Mouse (Mus musculus): Measurements from ENCODE around the gene Zfand4.
"Not testable (repeated sequence)": the region's sequence is repeated elsewhere in the genome, so short reads cannot be mapped to it uniquely, and the experiment has no call there.

Gene Zfand4

DNA sequence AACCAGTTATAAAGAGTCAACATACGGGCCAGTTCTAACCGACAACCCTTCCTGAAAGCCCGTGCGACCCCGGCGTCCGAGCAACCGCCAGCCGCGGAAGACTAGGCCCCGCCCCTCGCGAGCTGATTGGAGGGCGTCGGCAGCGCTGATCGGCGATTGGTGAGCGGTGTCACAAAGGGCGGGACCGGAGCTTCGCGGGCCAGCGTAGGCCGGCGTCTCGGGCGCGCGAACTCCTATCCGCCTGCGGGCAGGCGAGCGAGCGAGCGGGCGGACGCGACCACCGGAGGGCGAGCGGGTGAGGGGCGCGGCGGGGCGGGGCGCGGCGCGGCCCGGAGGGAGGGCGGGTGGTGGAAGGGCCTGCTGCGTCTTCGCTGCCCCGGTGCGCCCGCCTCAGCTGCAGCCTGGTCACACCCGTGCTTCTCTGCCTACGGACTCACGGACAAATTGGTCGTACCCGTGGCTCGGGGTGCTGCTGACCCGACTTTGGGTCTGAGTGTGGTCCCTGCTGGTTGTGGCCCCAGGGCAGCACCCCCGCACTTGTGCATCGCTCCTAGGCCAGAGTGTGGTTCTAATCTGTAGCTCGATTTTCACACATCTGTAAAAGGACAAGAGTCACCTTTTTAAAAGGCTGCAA lies at the start of gene Zfand4:
Zfand4 (plus strand) TSS at position 205 of the 634 bp plus-strand sequence.
- in situ Hi-C loops (cut with MboI, MseI) = no loop called here

DNA sequence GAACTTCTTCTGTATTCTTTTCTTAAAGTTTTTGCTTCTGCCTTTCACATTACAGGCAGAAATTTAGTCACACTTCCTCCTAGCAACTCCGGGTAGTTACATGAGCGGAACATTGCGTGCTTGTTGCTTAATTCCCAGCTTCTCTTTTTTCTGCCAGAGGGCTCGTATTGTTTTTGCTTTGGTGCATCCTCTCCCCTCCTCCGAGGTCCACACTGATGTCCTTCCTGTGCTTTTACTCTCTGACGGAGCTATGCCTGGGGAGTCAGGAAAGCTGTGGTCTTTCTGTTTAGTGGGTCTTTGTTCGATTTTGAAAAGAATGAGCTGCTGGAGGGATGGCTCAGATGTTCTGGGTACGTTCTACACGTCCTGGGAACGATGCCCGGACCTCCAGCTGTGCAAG lies 36.3 kb upstream of the Zfand4 start:
- in situ Hi-C loops (cut with MboI, MseI) = no loop called here

DNA sequence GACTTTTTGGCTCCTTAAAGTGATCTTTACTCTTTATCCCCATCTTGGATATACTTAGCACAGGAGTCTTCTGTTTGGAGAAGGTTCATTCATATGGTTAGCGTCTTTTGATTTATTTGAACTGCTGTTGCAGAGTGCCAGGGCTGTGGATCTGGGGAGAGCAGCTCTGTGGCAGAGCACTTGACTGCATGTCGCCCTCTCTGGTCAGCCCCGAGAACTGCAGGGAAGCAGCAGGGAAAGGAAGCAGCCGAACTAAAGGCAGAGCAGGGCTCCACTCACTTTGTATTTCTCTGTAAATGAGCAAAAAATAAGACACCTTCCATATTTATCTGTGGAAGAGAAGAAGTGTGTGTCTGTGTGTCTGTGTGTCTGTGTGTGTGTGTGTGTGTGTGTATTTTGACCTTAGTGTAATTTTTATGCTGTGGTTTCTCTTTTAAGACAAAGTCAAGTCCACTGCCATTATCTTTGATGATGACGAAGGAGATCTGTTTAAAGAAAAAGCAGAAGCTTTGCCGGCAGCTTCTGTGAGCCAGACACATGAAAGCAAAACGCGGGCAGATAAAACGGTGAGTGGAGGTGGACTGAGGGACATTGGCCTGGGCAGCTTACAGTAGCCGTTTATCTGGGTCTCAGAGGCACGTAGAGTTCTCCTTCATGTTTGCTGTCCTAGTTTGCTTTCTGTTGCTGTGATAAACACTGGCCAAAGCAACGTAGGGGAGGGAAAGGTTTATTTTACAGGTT lies 35.1 kb upstream of the Zfand4 start:
- in situ Hi-C loops (cut with MboI, MseI) = no loop called here

DNA sequence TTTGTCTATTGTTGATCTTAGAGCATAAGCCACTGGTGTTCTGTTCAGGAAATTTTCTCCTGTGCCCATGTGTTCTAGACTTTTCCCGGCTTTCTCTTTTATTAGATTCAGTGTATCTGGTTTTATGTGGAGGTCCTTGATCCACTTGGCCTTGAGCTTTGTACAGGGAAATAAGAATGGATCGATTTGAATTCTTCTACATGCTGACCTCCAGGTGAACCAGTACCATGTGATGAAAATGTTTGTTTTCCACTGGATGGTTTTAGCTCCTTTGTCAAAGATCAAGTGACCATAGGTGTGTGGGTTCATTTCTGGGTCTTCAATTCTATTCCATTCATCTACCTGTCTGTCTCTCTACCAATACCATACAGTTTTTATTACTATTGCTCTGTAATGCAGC lies 29.2 kb upstream of the Zfand4 start:
- in situ Hi-C loops (cut with MboI, MseI) = not testable (repeated sequence)

DNA sequence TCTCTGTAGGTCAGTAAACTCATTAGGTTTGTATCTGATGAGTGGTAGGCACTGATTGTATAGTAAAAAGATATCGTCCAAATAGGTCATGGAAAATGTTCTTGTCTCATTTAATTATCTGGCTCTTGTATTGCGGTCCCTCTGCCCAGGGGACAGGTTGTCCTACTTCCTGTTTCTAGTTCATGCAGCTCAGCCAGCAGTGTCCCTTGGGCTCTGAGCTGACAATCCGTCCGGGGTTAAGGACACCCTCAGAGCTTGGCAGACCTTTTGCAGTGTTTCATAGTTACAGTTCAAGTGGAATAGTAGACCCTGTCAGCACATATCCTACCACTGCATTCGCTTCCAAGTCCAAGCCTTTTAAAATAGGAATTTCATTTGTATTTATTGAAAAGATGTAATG lies 28.7 kb upstream of the Zfand4 start:
- in situ Hi-C loops (cut with MboI, MseI) = no loop called here

DNA sequence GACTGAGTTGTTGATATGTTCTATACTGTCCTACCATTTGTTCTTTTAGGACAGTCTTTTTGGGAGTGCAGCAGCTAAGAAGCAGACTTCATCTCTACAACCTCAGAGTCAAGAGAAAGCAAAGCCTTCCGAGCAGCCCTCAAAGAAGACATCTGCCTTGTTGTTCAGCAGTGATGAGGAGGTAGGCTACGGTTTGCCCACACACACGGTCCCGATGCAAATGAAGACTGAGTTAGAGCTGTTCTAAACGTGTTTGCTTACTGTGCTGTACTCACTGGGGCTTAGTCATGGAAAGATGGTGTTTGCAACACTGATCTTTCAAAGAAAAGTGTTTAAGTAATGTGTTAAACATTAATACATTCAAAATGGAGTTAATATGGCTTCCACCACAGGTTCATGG lies 25.9 kb upstream of the Zfand4 start:
- in situ Hi-C loops (cut with MboI, MseI) = no loop called here

DNA sequence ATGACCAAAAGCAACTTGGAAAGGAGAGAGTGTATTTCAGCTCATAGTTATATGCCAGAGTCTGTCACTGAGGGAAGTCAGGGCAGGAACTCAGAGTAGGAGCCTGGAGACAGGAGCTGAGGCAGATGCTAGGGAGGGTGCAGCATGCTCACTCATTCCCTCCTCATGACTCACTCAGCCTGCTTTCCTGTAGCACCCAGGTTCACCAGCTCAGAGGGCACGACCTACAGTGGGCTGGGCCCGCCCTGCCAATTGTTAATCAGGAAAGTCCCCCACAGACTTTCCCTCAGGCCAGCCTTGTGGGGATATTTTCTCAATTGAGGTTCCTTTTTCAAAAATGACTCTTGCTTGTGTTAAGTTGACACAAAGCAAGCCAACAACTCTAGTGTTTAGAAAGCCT lies 23.7 kb upstream of the Zfand4 start:
- in situ Hi-C loops (cut with MboI, MseI) = no loop called here

DNA sequence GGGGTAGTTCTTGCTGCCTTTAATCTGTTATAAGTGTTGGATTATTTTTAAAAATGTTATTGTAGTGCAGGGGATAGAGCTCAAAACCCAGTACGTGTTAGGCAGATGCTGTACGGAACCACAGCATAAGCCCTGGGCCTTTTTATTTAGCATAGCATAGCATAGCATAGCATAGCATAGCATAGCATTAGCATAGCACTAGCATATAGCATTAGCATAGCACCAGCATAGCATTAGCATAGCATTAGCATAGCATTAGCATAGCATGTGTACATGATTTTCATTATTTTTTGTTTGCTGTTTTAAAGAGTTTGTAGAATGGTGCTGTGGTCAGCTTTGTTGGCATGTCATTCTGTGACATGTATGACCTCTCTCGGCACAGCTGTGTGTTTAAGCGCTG lies 4.4 kb upstream of the Zfand4 start:
- in situ Hi-C loops (cut with MboI, MseI) = no loop called here

DNA sequence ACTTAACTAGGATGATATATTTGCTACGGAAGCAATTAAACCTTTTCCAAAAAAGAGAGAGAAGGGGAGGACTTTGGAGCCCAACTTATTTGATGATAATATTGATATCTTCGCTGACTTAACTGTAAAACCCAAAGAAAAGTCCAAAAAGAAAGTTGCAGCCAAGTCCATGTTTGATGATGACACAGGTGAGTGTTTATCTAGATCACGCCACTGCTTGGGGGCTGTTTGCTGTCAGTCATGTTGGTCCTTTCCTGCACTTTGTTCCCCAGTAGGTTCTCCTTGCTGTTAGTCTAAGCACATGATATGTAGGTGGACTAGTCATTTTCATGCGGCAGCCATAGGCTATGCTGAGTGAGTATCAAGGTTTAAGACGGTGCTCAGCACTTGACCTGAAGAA lies 3.5 kb upstream of the Zfand4 start:
- in situ Hi-C loops (cut with MboI, MseI) = no loop called here

DNA sequence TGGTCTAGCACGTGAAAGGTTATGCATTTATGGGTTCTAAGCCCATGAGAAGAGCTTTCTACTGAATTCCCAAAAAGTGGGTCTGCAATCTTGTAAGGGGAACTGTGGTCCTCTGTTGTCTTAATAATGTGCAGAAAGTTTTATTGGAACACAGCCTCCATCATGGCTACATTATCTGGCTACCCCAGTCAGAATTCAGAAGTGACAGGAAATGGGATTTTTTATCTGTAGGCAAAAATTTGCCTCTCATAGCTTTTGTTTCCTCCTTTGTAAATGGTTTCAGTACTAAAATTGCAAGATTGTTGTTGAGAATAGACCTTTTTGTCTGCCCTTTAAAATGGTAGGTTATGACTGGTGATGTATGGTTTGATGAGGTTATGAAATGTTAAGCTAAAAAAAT lies 1.2 kb upstream of the Zfand4 start:
- in situ Hi-C loops (cut with MboI, MseI) = no loop called here

DNA sequence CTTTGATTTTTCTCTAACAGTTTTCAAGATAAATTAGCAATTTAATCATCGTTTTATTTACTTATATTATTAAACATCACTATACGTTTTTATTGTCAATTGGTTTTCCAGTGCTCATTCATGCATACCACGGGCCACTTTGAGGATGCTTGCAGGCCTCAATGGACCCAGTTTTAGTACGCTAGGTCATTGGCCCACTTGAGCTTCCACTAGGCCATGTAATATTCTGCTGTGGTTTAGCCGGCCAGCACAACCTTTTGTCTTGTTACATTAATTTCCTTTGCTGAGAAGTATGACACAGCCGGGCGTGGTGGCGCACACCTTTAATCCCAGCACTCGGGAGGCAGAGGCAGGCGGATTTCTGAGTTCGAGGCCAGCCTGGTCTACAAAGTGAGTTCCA lies 814 bp downstream of the Zfand4 start:
- in situ Hi-C loops (cut with MboI, MseI) = no loop called here

DNA sequence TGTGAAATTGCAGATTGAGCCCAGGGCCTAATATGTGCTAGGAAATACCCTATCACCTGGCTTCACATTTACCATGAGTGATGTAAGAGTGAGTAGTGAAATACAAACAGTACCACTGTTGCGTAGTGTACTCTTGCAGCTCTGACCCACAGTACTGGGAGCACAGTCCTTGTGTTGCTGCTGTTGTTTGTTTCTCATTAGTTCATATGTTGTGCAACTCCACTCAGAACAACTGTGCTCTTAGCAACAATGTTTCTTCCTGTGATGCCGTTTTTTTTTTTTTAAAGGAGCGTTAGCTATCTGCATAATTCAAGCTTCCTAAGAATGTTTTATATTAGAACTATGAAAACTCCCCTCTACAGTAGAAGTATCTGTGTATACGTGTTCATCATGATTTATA lies 1.6 kb downstream of the Zfand4 start:
- in situ Hi-C loops (cut with MboI, MseI) = no loop called here

DNA sequence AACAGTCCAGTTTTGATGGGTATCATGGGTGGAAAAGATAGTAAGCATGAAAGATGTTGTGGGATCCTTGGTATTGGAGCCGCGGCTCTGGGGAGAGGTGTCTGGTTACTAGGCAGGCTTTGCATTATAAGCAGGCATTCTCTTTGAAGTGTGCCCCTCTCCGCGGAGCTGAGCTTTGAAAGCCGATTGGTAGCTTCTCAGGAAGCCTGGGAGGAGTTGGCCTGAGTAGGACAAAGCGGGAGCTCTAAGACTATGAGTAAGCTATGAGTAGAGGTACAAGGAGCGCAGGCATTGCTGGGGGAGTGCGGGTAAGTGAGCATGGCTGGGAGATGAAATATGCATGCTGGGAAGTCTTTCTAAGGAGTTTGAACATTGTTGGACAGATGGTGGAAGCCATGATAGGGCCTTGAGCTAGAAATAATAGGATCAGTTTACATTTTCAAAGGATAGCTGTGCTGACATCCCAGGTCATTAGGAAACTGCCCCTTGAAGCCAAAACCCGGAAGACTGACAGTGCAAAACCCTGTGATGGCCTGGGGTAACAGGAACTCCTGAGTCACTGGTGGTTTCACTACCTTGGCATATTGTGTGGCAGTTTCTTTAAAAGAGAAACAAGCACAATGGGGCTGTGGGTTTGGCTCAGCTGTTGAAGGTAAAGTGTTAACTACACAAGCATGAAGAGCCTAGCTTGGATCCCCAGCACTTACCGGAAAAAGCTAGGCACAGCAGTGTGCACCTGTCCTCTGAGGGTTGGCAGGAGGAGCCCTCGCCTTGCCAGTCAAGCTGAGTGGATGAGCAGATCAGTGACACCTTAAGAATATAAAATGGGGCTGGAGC lies 2.5 kb downstream of the Zfand4 start:
- in situ Hi-C loops (cut with MboI, MseI) = no loop called here

DNA sequence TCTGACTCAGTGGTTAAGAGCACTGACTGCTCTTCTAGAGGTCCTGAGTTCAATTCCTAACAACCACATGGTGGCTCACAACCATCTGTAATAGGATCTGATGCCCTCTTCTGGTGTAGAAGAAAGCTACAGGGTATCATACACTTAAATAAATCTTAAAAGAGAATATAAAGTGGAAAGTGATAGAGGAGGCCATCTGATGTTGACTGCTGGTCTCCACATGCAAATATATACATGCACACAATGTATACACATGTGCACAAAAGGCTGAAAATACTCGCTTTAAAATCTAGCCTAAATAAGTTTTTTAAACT lies 3.0 kb downstream of the Zfand4 start:
- in situ Hi-C loops (cut with MboI, MseI) = no loop called here

DNA sequence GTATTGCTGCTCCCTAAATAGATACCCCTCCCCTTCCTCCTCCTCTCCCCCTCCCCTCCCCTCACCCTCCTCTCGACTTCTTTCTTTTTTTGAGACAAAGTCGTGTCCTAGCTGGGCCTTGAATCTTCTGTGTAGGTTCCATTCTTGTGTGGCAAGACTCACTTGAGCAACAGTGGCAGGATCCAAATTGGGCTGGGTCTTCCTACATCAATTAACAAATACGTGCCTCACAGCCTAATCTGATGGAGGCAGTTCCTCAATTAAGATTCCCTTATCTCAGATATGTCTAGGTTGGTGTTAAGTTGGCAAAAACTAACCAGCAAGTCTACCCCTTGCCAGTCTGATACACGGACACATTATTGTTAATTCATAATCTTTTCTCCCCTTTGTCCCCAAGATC lies 11.7 kb downstream of the Zfand4 start:
- in situ Hi-C loops (cut with MboI, MseI) = loop anchor here (25.0 kb wide), 1 partner anchor 287 kb away; the partner anchor contains the start of genes Gm5580 and Olfr214

DNA sequence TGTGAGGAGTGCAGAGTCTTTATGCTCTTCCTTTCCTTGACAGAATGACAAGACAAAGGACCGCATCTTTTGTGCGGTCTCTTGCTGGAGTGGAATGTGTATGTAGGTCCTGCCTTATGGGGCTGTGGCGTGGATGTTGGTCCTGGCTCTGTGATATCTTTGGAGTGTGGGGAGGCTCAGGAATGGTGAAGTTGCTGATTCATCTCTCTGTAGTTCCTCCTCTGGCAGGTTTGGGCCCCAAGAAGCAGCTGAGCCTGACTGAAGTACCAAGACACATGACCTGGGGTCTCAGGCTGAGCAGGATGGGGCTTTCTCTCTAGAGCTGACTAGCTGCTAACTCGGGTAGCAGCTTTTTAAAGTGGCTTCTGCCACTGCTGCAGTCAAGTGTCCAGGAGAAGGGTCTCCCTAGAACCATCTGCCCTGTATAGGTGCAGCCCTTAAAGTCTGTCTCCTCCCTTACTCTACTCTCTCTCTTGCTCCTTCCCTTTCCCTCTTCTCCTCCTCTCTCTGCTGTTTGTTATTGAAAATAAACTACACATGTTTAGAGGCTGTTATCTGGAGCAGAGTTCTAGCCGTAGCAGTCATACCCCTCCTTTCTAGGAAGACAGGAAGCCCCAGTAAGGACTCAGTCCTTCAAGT lies 14.8 kb downstream of the Zfand4 start:
- in situ Hi-C loops (cut with MboI, MseI) = loop anchor here (25.0 kb wide), 1 partner anchor 284 kb away; the partner anchor contains the start of genes Gm5580 and Olfr214

DNA sequence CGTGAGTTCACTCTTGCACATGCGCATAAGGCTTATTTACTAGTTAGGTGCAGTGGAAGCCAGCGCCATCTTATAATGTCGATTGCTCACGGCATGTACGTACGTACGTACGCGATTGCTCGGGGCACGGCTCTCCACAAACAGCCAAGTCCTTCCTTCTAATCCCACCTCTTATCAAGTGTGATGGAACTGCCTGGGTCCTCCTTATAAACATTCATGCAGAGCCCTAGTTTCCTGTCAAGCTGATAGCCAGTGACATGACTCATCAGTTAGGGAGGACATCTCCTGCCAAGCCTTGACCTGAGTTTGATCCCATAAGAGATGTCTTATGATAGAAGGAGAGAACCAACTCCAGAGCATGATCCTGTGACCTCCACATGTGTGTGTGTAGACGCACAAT lies 17.0 kb downstream of the Zfand4 start:
- in situ Hi-C loops (cut with MboI, MseI) = loop anchor here (25.0 kb wide), 1 partner anchor 281 kb away; the partner anchor contains the start of genes Gm5580 and Olfr214

DNA sequence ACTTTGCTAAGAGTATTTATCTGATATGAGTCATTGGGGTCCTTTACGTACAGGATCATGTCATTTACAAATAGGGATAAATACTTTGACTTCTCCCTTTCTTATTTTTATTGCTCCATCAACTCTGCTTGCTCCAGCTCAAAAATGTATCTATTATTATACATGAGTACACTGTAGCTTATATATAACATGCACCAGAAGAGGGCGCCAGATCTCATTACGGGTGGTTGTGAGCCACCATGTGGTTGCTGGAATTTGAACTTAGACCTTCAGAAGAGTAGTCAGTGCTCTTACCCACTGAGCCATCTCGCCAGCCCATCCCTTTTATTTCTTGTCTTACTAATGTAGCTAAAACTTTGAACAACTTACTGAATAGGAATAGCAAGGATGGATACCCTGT lies 18.5 kb downstream of the Zfand4 start:
- in situ Hi-C loops (cut with MboI, MseI) = loop anchor here (25.0 kb wide), 1 partner anchor 280 kb away; the partner anchor contains the start of genes Gm5580 and Olfr214

DNA sequence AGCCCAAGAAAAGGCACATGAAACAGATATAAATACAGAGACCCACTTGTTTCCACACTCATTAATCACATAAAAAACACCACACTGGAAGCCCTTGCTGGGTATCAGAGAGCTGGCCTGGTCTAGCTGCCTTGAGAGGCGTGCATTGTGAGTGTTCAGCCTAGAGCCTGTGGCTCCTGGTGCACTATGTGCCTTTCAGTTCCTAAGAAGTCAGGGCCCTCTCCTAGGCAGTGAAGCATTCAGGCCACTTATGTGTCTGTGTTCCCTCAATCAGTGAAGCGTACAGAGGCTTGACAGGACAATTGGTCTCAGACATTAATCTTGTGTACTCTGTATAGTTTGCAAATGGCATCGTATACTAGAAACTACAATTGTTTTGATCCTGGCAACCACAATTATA lies 19.3 kb downstream of the Zfand4 start:
- in situ Hi-C loops (cut with MboI, MseI) = loop anchor here (25.0 kb wide), 1 partner anchor 279 kb away; the partner anchor contains the start of genes Gm5580 and Olfr214

DNA sequence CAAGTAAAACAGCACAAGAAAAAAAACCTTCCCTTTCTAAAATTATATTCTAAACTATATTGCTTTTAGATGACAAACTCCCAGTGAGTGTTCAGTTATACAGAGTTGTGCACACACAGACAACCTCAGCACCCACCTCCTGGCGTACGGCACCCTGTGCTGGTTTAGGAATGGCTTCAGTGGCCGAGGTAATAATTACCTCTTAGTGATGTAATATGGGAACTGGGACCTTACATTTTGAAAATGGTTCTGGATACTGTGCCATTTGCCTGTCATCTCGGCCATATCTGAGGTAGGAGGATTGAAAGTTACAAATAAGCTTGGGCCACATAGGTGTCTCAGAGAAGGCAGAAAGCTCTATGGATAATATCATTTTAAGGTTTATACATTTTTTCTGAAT lies 22.3 kb downstream of the Zfand4 start:
- in situ Hi-C loops (cut with MboI, MseI) = loop anchor here (25.0 kb wide), 1 partner anchor 276 kb away; the partner anchor contains the start of genes Gm5580 and Olfr214

DNA sequence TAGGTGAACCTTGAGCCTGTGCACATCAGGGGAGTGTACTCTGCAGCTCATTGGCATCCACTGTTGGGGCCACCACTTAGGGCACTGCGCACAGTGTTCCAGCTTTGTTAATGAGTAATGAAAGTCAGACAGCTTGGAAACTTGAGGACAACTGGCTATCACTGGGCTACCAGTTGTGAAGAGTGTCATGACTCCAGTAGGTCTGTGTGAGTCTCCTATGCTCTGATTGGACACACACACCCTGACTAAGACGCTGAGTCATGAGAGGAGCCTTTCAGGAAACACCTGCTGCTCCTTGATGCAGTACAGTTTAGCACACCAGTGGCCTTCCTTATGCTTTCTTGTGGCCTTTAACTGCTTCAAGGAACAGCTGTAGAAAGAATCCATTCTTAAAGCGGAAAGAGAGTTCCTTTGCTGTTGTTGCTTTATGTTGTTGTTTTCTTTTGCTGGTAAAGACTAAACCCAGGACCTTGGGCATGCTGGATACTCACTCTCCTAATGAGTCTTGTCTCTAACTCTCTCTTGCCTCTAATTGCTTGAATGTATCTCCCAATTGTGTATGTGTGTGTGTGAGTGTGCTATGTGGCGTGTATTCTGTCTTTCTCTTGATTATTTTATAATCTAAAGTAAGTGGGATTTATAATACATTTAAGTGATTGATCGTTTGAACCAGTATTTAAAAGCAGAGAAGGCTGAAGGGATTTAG lies 23.0 kb downstream of the Zfand4 start:
- in situ Hi-C loops (cut with MboI, MseI) = loop anchor here (25.0 kb wide), 1 partner anchor 275 kb away; the partner anchor contains the start of genes Gm5580 and Olfr214

Measured in T-helper 2 cell (primary cell).